Mouse (Mus musculus): ENCODE measurements around the gene Otud3. TPM values are rescaled to one million over a fixed set of nuclear protein-coding genes. Genes with fewer than 3 reads are reported as not detected.
"Not testable (repeated sequence)": the region's sequence is repeated elsewhere in the genome, so short reads cannot be mapped to it uniquely, and the experiment has no call there.

The Otud3 gene
- total RNA-seq, 2 experiments from 2014 or later: 15.7 to 17.2 TPM

GRCm38 (mm10) chr4:138884261-138884660, 29.5 kb downstream of the Otud3 start:
- no peak overlapping the region for H3K27ac ChIP-seq
- DNase-seq: peak; percentile 88
- no peak overlapping the region for H3K4me3 ChIP-seq
- intact Hi-C loops (cut with DNase I): loop anchor here (1.0 kb wide), 1 partner anchor 18 kb away; no protein-coding TSS in a partner anchor
- peak; percentile 87 for TF ChIP-seq CTCF (IDR thresholded peaks at IDR 0.05)

DNA sequence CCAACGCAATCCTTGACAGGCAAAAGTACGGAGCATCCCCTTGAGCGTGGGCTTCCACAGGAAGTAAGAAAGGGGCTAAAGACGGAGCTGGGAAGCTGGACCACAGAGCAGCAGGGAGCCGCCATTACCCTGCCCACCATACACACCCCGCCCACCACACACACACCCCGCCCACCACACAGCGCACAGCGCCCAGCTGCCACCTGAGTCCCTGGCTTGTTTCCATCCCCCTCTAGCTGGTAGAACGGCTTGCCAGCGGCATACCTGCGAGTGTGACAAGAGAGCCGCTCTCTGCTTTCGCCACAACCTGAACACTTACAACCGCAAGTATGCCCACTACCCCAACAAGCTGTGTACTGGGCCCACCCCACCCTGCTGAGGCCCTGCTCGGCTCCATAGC, 31.6 kb downstream of the Otud3 start:
- no peak for TF ChIP-seq CTCF (IDR thresholded peaks at IDR 0.05)
- H3K4me3 ChIP-seq: no peak overlapping the region
- peak; percentile 23 for DNase-seq
- intact Hi-C loops (cut with DNase I): no loop called here
- H3K27ac ChIP-seq: no peak overlapping the region

DNA sequence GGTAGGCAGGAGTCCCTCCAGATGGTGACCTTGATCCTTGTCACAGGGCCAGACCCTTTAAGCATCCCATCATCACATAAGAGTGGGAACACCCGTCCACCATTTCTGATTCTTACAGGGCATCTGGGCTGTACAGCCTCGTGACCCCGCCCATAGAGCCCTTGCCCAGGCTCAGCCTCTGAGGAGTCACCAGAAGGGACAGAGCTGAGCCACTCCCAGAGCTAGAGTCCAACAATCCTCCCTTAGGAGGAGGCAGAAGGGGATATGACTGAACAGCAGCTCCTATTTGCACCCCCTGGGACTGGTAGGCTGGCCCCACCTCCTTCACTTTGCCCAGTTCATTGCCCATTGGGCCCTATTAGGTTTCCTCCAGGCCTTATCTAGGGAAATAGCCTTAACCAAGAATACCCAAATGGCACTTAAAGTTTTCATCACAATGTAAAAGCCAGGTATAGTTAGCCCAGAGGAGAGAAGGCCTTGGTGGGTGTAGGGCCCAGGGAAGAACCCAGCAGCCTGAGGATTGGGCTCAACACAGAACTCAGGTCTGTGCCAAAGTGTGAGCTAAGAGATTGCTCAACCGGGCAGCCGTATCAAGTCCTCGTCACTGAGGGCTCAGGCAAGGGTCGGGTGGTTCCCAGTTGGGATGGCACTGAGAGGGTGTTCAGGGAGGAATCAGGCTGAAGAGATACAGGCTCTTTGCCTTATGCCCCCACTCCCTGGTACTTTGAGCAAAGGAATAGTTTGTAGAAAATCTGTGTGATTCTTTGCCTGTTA, 32.7 kb downstream of the Otud3 start:
- Histone ChIP-seq H3K4me3 (no peak overlapping the region), H3K27ac (peak overlapping the region; percentile 38; the same call in 1 of the 2 replicates)
- DNase-seq: peak; percentile 65
- intact Hi-C loops (cut with DNase I): no loop called here
- TF ChIP-seq CTCF (IDR thresholded peaks at IDR 0.05): no peak

- Histone ChIP-seq H3K27ac (no peak overlapping the region), H3K4me3 (no peak overlapping the region)
- DNase-seq: peak; percentile 16
- TF ChIP-seq CTCF (IDR thresholded peaks at IDR 0.05): no peak
- intact Hi-C loops (cut with DNase I): no loop called here
These were observed 33.9 kb downstream of the Otud3 start for GRCm38 (mm10) chr4:138879808-138880207.

- DNase-seq: peak; percentile 51
- no peak for TF ChIP-seq CTCF (IDR thresholded peaks at IDR 0.05)
- Histone ChIP-seq H3K4me3 (no peak overlapping the region), H3K27ac (peak overlapping the region; percentile 49; the same call in 1 of the 2 replicates)
- intact Hi-C loops (cut with DNase I): no loop called here
These were observed 35.0 kb downstream of the Otud3 start for GRCm38 (mm10) chr4:138878783-138879182.

DNA sequence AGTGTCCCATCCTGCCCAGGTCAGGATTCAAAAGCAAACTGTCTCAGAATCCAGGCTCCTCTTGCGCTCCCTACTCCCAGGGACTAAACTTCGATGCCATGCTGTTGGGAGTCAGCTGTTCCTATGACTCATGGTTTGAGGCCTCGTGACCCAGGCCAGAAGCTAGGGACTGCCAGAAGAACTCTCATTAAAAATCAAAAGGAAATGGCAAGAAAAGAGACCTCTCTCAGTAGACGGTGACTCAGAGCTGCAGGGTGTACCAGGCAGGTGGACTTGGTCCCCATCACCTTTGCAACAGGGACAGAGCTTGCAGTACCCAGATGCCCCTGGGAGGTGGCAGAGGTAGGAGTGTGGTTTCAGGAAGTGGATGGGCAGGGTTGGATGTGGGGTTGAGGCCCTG, 36.0 kb downstream of the Otud3 start, which contains the start of gene Pla2g2e:
Gene Pla2g2e (plus strand): TSS at position 212 of the 400 bp plus-strand sequence.
- Histone ChIP-seq H3K4me3 (no peak within 1 kb of the TSS), H3K27ac (peak within 1 kb of the TSS; percentile 49; the same call in 1 of the 2 replicates)
- no peak for TF ChIP-seq CTCF (IDR thresholded peaks at IDR 0.05)
- peak; percentile 25 for DNase-seq
- intact Hi-C loops (cut with DNase I): no loop called here

DNA sequence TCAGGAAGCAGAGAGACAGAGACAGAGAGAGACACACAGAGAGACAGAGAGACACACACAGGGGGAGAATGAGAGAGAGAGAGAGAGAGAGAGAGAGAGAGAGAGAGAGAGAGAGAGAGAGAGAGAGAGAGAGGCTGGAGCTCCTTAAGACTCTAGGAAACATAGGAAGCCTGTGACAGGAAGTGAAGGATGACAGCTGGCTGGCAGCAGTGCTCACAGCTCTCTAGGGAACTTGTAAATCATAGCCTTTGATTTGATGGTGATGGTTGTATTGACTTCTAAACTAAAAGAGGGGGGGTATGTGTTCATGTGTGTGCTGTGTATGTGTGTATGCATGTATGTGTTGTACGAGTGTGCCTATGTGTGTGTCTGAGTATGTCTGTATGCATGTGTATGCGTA, 37.8 kb downstream of the Otud3 start:
- DNase-seq: no peak
- no peak for TF ChIP-seq CTCF (IDR thresholded peaks at IDR 0.05)
- Histone ChIP-seq H3K4me3 (no peak overlapping the region), H3K27ac (no peak overlapping the region)
- intact Hi-C loops (cut with DNase I): no loop called here

- H3K27ac ChIP-seq; intact Hi-C loops (cut with DNase I); H3K4me3 ChIP-seq; DNase-seq: not testable (repeated sequence)
These were observed 38.5 kb downstream of the Otud3 start for GRCm38 (mm10) chr4:138875275-138875674.

DNA sequence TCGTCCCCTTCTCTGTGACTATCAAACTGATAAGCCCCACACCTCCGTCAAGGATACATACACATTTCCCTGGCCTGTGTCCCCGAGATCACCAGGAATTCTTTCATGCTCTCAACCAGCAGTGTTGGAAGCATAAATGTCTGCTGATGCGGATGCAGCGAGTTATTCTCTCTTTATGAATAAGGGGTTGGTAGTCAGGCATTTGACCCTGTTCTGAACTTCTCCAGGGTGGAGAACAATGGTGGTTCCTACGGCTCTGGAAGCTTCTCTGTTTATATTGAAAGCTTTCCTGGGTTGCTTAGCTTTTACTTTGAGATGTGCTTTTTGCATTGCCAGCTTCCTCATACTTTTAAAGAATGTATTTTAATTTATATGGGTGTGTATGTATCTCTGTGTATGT, 39.9 kb downstream of the Otud3 start, which contains the start of gene Gm13030:
Gene Gm13030 (minus strand): TSS at position 101 of the 400 bp plus-strand sequence.
- no peak for TF ChIP-seq CTCF (IDR thresholded peaks at IDR 0.05)
- Histone ChIP-seq H3K4me3 (no peak within 1 kb of the TSS), H3K27ac (no peak within 1 kb of the TSS)
- intact Hi-C loops (cut with DNase I): no loop called here
- DNase-seq: no peak

- intact Hi-C loops (cut with DNase I): no loop called here
- no peak for TF ChIP-seq CTCF (IDR thresholded peaks at IDR 0.05)
- no peak overlapping the region for H3K4me3 ChIP-seq
- peak; percentile 10 for DNase-seq
- H3K27ac ChIP-seq: no peak overlapping the region
These were observed 45.1 kb downstream of the Otud3 start for GRCm38 (mm10) chr4:138868666-138869065.

GRCm38 (mm10) chr4:138866413-138866812, 47.3 kb downstream of the Otud3 start:
- DNase-seq: peak; percentile 71
- H3K4me3 ChIP-seq: no peak overlapping the region
- intact Hi-C loops (cut with DNase I): loop anchor here (1.0 kb wide), 1 partner anchor 18 kb away; no protein-coding TSS in a partner anchor
- TF ChIP-seq CTCF (IDR thresholded peaks at IDR 0.05): peak; percentile 95
- H3K27ac ChIP-seq: no peak overlapping the region

DNA sequence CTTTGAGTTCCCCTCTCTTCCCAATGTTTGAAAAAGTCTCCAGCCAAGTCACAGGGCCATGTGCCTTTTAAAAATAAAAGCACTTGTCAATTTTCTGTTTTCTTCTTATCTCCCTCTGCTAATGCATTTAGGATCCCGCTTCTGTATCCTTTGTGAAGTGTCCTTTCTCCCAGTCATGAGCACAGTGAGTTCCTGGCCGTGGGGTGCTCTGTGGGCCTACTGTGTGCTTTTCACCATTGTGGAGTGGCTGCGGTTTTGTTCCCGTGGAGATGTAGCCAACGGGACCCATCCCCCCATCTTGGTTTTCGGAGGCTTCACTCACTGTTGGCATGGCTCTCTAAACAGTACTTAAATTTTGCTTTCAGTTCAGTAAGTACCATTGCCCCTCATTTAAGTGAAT, 47.8 kb downstream of the Otud3 start:
- intact Hi-C loops (cut with DNase I): loop anchor here (1.0 kb wide), 1 partner anchor 18 kb away; no protein-coding TSS in a partner anchor
- H3K4me3 ChIP-seq: no peak overlapping the region
- no peak overlapping the region for H3K27ac ChIP-seq
- DNase-seq: peak; percentile 17
- TF ChIP-seq CTCF (IDR thresholded peaks at IDR 0.05): no peak

DNA sequence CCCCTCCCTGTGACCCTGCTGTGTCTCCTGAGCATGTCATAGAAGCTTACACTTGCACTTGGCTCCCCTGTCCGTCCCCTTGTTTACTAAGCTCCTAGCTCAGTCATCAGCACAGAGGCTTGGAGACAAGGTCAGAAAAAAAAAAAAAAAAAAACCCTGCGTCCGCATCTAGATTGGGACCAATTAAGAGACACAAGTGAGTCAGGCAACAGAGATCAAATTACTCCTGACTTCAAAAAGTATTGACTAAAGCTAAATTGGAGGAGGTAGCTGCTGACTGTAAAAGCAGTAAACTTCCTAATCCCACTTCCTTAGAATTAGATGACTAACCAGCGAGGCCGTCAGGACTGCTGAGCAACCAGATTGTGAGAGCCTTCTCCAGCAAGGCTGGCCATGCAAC, 48.7 kb downstream of the Otud3 start:
- intact Hi-C loops (cut with DNase I): no loop called here
- Histone ChIP-seq H3K4me3 (no peak overlapping the region), H3K27ac (no peak overlapping the region)
- DNase-seq: peak; percentile 13
- TF ChIP-seq CTCF (IDR thresholded peaks at IDR 0.05): no peak
